Mouse (Mus musculus): ENCODE data around the gene Adm.
"Not testable (repeated sequence)": the region's sequence is repeated elsewhere in the genome, so short reads cannot be mapped to it uniquely, and the experiment has no call there.

Adm gene

DNA sequence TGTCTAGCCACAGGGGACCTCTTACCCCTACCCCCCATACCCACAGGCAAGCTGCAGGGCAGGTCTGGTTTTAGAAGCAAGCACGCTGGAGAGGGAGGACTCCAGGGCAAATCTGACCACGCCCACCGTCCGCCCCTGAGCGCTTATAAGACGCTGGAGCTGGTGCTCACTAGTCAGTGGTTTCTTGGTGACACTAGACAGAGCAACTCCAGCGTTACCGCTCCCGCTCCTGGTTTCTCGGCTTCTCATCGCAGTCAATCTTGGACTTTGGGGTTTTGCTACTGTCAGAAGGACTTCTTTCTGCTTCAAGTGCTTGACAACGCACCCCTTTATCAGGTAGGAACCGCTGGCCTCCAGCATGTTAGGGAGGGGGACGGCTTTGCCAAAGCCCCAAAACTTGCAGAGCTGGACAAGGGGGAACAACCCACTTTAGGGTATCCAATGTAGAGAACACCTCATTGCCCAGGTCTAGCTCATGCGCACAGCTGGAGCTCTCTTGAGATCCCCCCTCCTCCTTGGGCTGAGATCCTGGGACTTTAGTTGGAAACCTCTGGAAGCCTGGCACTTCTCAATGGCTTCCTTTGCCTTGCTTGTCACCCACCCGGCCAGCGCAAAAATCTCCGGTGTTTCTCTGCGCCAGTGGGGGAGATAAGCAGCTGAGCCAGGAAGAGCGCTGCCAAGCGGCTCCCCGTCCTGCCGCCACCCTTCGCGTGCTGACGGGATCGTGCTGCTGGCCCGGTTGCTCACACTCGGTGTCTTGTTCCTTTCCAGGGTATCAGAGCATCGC lies at the start of gene Adm:
Gene Adm (plus strand): TSS at position 176 of the 787 bp plus-strand sequence.
- DNase-seq (ENCODE audit: low spot score in 2 of 2): peak; percentile 67 to 72

DNA sequence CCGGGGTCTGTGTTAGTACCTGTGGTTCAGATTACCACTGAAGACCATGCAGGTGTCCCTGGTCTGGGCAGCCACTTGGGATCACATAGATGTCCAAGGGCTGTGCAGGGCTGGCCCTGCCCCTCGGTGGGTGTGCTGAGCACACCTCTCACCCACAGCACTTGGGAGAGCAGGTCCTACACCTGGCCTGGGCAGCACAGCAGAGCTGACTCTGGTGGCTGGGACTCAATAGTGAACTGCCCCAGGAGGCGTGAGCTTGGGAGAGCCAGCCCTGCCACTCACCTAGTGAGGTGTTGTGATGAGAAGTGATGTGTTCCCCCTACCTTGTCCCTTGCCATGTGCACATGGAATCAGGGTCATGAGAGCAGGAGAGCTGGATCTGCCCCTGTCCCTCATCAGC lies 43.8 kb upstream of the Adm start:
- no peak for DNase-seq (ENCODE audit: low spot score in 2 of 2)

DNA sequence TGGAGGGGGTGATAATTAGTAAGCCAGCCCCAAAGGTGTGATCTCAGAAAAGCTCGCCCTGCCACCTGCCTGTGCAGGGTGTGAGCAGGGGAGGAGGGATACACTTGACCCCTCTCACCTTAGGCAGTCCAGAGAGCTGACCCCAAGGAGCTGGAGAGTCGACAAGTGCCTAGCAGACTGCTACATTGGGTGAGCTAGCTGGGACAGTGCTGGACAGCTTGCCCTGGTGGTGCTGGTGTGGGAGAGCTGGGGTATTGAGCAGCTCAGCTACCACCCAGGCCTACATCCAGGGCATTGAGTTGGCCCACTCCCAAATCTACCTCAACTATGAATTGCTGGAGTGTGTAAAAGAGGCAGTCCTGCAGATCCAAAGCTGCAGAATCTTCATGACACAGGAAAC lies 43.3 kb upstream of the Adm start:
- no peak for DNase-seq (ENCODE audit: low spot score in 2 of 2)

DNA sequence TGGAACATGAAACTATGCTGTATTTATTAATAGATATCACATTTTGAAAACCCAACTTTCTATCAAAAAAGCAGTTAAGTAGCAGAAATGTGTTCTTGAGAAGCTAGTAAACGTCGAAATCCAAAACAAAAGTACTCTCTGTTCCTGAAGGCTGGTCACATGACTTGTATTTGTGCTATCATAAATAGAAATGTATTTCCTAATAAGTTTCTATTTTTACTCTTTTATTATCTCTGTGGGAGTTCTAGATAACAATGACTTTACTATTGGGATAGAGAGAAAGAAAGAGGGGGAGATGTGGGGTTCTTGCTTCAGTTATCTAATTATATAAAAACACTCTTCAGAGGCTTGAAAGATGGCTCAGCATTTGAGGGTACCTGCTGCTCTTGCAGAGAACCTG lies 42.2 kb upstream of the Adm start:
- DNase-seq (ENCODE audit: low spot score in 2 of 2): no peak

DNA sequence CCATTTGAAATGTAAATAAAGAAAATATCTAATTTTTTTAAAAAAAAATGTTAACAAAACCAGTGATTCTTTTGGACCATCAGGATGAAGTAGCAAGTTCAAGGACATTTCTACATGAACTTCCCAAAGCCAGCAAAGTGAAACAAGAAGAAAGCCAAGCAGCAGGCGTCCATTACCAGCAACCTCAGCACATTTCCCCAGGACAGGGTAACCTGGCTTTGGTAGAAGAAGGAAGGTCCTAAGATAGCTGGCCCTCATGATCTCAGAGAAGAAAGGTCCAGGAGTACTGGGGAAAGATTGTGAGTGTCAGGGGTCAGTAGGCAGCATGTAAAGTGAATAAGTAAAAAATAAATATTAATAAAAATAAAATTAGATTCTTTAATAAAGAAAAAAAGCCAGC lies 39.7 kb upstream of the Adm start:
- no peak for DNase-seq (ENCODE audit: low spot score in 2 of 2)

DNA sequence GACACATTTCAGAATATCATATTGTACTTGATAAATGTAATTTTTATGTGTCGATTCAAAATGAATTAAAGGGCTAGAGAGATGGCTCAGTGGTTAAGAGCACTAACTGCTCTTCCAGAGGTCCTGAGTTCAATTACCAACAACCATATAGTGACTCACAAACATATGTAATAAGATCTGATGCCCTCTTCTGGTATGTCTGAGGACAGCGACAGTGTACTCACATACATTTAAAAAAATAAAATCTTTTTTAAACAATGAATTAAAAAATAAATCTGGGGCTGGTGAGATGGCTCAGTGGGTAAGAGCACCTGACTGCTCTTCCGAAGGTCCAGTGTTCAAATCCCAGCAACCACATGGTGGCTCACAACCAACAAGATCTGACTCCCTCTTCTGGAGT lies 33.5 kb upstream of the Adm start:
- not testable (repeated sequence) for DNase-seq (ENCODE audit: low spot score in 2 of 2)

DNA sequence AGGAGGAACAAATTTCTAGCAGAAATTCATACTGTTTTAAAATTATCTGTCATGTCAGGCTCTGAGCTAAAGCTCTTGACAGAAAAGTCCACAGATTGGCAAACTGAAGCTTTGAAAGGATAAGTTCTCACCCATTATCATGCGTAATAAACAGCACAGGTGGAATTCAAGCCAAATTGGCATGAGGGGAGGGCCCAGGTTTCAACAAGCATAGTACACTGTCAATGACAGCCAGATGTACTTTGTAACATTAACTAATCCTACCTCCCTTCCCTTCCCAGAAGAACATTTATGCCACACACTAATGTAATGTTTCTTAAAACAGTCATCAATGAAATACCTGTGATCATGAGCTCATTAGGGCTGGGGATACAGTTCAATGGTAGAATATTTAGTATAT lies 30.3 kb upstream of the Adm start:
- no peak for DNase-seq (ENCODE audit: low spot score in 2 of 2)

DNA sequence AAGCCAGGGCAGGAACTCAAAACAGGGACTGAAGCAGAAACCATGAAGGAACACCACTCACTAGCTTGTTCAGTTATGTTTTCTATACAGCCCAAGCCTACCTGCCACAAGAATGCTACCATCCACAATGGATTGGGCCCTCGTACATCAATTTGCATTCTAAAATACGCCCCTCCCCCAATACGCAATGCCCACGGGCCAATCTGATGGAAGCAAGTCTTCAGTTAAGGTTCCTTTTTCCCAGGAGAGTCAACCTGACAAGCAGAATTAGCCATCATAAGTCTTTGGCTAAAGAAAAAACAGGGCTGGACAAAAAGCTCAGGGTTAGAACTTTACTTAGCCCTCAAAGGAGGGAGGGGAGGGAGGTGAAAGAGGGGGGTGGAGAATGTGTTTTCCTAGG lies 22.0 kb upstream of the Adm start:
- no peak for DNase-seq (ENCODE audit: low spot score in 2 of 2)

DNA sequence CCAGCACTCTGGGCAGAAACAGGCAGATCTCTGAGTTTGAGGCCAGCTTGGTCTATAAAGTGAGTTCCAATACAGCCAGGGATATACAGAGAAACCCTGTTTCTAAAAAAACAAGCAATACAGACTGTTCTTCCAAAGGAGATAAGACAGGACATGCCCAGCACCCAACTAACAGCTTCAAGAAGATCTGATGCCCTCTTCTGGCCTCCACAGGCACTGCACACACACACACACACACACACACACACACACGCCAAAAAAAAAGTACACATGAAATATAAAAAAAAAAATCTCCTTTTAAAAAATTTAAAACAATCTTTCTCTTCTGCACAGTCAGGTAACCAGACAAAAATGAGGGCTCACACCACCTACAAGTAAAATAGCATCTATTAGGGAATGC lies 20.6 kb upstream of the Adm start:
- no peak for DNase-seq (ENCODE audit: low spot score in 2 of 2)

DNA sequence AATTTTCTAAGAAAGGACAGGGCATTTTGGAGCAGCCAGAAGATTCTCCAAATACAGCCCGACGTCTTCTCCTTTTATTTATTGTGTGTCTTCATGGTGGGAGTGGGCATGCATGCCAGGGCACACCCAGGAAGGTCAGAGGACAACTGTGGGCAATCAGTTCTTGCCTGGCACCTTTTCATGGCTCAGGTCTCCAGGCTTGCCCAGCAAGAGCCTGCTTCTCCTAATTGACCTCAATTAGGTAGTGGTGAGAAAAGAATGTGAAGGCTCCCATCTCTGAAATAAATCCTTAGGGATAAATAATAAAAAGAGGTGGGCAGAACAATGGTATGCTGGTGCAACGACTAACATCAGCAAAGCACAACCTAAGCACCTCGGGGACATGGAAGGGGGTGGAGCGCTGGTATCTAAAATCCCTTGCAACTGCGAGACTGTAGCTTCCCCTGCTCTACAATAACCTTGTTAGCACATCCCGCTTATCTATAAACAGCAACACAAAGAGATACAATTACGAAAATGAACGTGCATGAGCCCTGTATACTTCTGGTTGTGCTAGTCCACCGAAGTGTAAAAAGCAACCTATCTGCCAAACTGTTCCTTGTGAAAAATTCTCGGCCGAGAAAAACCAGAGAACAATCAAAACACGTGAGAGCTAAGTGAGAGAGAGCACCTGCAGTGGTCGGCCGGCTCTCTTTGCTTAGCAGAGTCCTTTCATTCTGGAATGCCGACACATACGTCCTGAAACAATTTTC lies 13.9 kb upstream of the Adm start:
- no peak for DNase-seq (ENCODE audit: low spot score in 2 of 2)

DNA sequence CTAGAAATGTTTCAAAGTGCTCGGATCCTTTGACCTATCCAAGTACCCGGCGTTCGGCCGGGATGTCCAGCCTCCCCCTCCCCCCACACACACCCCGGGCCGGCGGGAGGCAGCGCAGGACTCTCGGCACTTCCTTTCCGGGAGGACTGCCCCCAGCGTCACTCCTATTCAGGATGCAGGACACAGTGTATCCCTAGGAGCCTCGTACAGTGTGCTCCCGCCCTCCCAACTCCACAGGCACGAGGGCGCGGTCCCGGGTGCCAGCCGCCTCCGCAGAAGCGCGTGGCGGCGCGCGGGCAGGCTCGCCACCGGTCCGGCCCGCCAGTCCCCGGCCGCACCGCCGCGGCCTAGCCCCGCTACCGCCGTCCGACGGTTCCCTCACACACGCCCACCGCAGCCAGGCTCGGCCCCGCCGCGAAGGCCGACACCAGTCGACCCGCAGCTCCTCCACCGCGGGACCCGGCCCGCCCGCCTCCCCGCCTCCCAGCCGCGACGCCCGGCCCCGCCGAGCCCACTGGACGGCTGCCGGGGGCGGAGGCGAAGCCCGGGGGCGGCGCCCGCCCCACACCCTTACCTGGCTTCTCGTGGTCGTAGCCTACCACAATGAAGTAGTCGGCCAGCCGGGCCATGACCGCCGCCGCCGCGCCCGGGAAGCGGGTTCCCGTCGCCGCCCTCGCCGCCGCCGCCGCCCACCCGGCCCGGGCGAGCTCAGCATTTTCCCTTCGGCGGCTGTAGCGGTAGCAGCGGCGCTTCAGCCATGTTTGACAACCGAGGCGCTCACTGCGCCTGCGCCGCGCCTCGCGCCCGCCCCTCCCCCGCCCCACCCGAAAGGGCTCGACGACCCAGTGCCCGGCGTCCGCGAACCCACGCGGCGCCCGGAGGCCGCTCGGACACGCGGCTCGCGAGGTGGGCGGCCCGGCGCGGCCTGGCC lies 13.1 kb upstream of the Adm start, which contains the start of gene Sbf2:
Gene Sbf2 (minus strand): TSS at position 790 of the 931 bp plus-strand sequence.
- DNase-seq (ENCODE audit: low spot score in 2 of 2): peak; percentile 79 to 85

DNA sequence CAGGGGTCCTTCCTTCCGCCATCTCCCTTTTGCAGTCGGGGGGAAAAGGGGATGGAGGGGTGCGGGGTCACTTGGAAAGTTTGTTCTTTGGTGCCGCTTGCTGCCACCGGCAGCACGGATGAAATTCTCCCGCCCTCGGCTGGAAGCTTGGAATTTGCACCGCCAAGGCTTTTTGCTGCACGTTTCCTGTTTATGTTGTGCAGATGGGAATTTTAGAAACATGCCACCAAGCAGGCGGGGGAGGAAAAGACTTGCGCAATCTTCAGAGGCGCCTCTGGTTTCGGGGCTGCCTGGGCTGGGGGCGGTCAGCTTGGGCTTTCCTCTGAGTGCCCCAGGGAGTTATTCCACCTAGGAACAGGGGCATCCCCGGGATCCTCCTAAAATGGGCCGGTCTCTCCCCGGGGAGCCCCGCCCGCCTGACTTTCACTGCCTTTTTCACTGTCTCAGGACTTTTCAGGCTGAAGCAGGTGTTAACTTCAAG lies 12.3 kb upstream of the Adm start:
- DNase-seq (ENCODE audit: low spot score in 2 of 2): peak; percentile 64 to 69

DNA sequence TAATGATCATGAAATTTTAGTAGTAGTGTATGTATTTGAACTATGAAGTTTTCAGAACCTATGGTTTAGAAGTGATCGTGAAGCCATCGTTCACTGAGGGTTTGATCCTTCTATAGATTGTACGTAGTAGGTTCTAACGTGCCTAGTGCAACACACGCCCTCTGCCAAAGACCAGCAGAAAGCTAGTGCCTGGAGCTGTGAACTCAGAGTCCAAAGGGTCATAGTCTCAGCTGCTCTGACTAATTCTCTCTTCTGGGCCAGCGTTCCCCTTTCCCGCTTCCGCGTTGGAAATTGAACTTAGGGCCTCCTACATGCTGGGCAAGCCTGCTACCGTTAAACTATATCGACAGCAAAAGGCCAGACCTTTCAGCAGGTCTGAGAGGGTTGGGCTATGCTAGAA lies 11.7 kb upstream of the Adm start:
- no peak for DNase-seq (ENCODE audit: low spot score in 2 of 2)

DNA sequence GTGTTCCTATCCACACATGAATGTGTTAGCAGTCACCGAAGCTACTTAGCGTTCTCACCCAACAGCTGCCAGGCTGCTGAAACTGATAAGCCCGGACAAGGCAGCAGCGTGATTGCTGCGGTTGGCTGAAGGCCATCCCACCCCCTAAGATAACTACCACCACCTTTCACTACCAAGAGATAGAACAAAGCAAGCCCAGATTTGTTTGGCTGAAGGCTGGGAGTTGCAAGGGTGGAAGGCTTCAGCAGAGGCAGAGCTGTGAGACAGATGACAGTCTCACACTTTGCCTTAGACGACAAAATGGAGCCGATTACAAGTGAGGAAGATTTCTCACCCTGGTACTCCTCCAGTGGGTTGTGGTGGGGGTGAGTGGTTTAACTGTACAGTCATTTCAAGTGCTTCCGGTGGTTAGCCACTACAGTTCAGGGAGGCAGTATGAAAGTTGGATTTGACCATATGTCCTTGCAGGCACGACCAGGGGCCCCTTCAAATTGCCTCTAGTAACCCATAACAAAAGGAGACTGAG lies 8.3 kb upstream of the Adm start:
- no peak for DNase-seq (ENCODE audit: low spot score in 2 of 2)

DNA sequence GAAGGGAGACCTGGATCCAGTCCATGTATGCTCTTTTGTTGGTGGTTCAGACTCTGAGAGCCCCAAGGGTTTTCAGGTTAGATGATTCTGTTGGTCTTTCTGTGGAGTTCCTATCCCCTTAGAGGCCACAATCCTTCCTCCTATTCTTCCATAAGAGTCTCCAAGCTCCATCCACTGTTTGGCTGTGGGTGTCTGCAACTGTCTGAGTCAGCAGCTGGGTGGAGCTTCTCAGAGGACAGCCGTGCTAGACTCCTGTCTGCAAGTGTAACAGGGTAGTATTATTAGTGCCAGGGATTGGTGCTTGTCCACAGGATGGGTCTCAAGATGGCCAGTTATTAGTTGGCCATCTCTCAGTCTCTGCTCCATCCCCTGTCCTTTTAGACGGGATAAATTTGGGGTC lies 3.4 kb upstream of the Adm start:
- no peak for DNase-seq (ENCODE audit: low spot score in 2 of 2)

DNA sequence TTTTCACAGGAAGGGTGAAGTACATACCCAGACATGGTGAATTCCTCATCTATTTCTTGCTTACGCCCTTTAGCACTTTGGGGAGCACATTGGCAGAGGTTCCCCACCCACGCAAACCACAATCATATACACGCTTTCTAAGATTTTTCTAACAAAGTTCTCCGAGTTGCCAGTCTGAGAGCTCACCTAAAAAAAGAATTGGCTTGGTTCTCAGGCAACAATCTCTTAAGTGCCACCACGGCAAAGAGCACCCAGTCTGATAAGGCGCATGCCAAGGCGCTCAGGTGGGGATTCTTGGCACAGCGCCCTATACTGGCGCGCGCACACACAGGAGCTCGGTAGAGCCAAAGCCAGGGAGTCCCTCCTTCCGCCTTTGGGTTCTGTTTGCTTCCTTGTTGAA lies 2.5 kb upstream of the Adm start:
- no peak for DNase-seq (ENCODE audit: low spot score in 2 of 2)

DNA sequence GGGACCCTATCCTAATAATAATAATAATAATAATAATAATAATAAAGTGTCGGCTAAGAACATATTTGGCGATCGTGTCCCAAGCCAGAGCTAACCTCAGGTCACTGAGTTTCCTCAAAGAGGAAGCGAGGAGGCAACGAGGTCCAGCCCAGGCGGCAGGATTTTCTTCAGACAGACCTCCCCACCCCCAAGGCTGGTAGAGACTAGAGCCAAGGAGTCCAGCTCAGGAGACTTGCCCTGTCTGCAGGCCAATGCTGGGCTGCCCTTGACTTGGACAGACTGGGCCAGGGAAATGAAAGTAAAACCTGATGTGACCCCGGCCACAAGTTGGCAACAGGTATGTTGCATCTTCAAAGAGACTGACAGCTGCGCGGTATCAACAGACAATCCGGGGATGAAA lies 2.0 kb upstream of the Adm start:
- DNase-seq (ENCODE audit: low spot score in 2 of 2): no peak

DNA sequence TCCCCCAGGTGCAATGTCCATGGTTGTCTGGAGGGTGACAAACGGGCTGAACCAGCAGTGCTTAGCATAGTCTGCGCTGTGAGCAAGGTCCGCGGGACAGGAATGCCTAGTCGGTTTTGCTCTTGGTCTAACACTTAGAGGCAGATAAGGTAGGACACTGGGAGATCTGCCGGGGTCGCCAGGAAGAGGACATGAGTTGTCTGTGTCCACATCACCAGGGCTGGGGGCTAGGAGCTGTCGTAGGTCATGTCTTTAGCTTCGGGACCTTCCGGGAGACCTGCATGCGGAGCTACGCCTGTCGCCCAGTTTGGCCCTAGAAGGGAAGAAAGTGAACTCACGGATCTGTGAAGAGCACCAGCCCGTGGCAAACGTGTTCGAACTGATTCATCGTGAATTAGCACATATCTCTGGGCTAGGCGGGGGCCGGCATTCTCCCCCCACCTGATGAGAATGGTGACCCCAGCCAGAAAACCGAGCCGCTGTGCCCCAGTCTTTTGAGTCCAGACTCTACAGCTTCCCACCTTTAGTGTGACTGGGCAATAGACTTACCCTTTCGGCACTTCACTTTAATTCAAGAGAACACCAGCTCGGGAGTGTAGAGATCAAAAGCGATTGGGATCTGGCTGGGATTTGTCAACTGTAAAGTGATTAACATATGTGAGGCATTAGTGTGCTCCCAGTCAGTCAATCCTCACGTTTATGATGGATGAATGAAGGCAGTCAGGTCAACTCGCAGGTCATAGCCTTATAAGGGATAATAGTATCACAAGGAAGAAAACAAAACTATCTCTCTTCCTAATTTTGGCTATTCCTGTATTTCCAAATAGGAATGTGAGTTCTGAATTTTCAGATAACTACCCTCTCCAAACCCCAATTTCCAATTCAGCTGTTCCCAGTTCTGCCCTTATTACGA lies 1.0 kb upstream of the Adm start:
- DNase-seq (ENCODE audit: low spot score in 2 of 2): no peak

DNA sequence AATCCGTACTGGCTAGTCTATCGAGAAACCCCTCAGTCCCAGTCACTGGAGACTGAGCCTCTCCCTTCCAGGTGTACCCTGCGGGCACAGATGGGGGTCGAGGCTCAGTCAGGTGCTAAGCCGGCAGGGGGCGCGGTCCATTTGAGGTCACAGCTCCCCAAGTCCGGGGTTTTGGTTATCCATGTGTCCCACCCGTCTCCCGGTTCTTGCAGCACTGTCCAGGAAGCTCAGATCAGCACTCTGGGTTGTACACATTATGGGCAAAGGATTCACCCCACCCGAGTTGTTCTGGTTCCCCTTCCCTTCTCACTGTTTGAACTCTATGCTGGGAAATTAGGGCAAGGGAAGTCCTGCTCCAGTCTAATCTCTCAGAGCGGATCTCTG lies 370 bp upstream of the Adm start:
- DNase-seq (ENCODE audit: low spot score in 2 of 2): no peak

DNA sequence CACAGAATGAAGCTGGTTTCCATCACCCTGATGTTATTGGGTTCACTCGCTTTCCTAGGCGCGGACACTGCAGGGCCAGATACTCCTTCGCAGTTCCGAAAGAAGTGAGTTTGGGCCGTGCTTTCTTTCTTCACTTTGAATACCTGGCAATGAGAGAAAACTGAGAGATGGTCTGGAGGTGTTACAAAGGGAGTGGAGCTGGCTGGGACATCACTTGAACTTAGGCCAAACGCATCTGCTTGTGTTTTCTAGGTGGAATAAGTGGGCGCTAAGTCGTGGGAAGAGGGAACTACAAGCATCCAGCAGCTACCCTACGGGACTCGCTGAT lies 776 bp downstream of the Adm start:
- no peak for DNase-seq (ENCODE audit: low spot score in 2 of 2)
